Mouse (Mus musculus): ENCODE data around the gene Atat1. TPM values are rescaled to one million over a fixed set of nuclear protein-coding genes. Genes with fewer than 3 reads are reported as not detected.
"Not testable (repeated sequence)": the region's sequence is repeated elsewhere in the genome, so short reads cannot be mapped to it uniquely, and the experiment has no call there.

The Atat1 gene
- polyA plus RNA-seq (2015; fragmentation: Nextera tagmentation; extraction: Ambion mirVana), result 9.3 and 9.9 TPM in 2 replicates

- peak within 1 kb of the TSS; percentile 71 for H3K4me3 ChIP-seq (replicated peaks)
- peak within 1 kb of the TSS; percentile 73 for H3K9ac ChIP-seq
- peak within 1 kb of the TSS; percentile 79 for H3K27ac ChIP-seq
- H3K4me1 ChIP-seq (replicated peaks), result peaks cover 46% of the 10 kb centered on the region
- peaks cover 57% of the 10 kb centered on the region for H3K36me3 ChIP-seq
- ATAC-seq (ENCODE audit: low read depth) (peak; percentile 81), DNase-seq (peak; percentile 90)
- no peaks in the 10 kb centered on the region for H3K9me3 ChIP-seq (replicated peaks)
- no peaks in the 10 kb centered on the region for H3K27me3 ChIP-seq
- peak within 1 kb of the TSS; percentile 84 for H3K4me2 ChIP-seq
- 2% methylated on average over 25 of the region's 25 CpGs for WGBS (ENCODE audit: insufficient replicate concordance)
Observed at GRCm38 (mm10) chr17:35909919-35910369, at the start of gene Atat1. TSS of gene Atat1 (minus strand) at chr17:35910075.

- H3K27me3 ChIP-seq, result no peaks in the 10 kb centered on the region
- ATAC-seq (ENCODE audit: low read depth) (no peak), DNase-seq (no peak)
- H3K4me3 ChIP-seq (replicated peaks), result no peak overlapping the region
- 90% methylated on average over 15 of the region's 15 CpGs for WGBS (ENCODE audit: insufficient replicate concordance)
- H3K9ac ChIP-seq, result no peak overlapping the region
- H3K4me1 ChIP-seq (replicated peaks), result peaks cover 3% of the 10 kb centered on the region; the same call in 1 of the 2 replicates
- H3K27ac ChIP-seq, result no peak overlapping the region
- no peak overlapping the region for H3K4me2 ChIP-seq
- peaks cover 86% of the 10 kb centered on the region for H3K36me3 ChIP-seq
- H3K9me3 ChIP-seq (replicated peaks), result no peaks in the 10 kb centered on the region
Observed at GRCm38 (mm10) chr17:35958533-35959223, 48.8 kb upstream of the Atat1 start.

GRCm38 (mm10) chr17:35954665-35955064 lies 44.8 kb upstream of the Atat1 start:
- Histone ChIP-seq H3K4me3 (replicated peaks) (no peak overlapping the region), H3K9me3 (replicated peaks) (no peaks in the 10 kb centered on the region), H3K4me1 (replicated peaks) (no peaks in the 10 kb centered on the region), H3K27me3 (no peaks in the 10 kb centered on the region), H3K9ac (no peak overlapping the region), H3K27ac (no peak overlapping the region), H3K36me3 (peaks cover 46% of the 10 kb centered on the region), H3K4me2 (no peak overlapping the region)
- no peak for DNase-seq
- WGBS (ENCODE audit: insufficient replicate concordance), result 68% methylated on average over 8 of the region's 8 CpGs
- no peak for ATAC-seq (ENCODE audit: low read depth)

- ATAC-seq (ENCODE audit: low read depth); H3K27ac ChIP-seq: not testable (repeated sequence)
- WGBS (ENCODE audit: insufficient replicate concordance), result 60% methylated on average over 2 of the region's 3 CpGs
Observed at GRCm38 (mm10) chr17:35952559-35952958, 42.7 kb upstream of the Atat1 start.

GRCm38 (mm10) chr17:35950946-35951345 lies 41.1 kb upstream of the Atat1 start:
- H3K36me3 ChIP-seq; H3K4me3 ChIP-seq (replicated peaks); H3K27ac ChIP-seq; ATAC-seq (ENCODE audit: low read depth); H3K9ac ChIP-seq; H3K4me2 ChIP-seq; H3K4me1 ChIP-seq (replicated peaks); H3K9me3 ChIP-seq (replicated peaks); H3K27me3 ChIP-seq; DNase-seq: not testable (repeated sequence)

More at GRCm38 (mm10) chr17:35952559-35952958, 42.7 kb upstream of the Atat1 start:
- H3K9ac ChIP-seq; H3K4me3 ChIP-seq (replicated peaks); H3K9me3 ChIP-seq (replicated peaks); H3K4me1 ChIP-seq (replicated peaks); H3K4me2 ChIP-seq; DNase-seq; H3K27me3 ChIP-seq: not testable (repeated sequence)
- H3K36me3 ChIP-seq, result peaks cover 25% of the 10 kb centered on the region

GRCm38 (mm10) chr17:35939941-35940340 lies 30.1 kb upstream of the Atat1 start:
- no peak for ATAC-seq (ENCODE audit: low read depth)
- no peak overlapping the region for H3K4me3 ChIP-seq (replicated peaks)
- H3K9ac ChIP-seq, result no peak overlapping the region
- H3K27ac ChIP-seq, result no peak overlapping the region
- H3K4me2 ChIP-seq, result no peak overlapping the region
- no peaks in the 10 kb centered on the region for H3K27me3 ChIP-seq
- no peaks in the 10 kb centered on the region for H3K4me1 ChIP-seq (replicated peaks)
- H3K36me3 ChIP-seq, result no peaks in the 10 kb centered on the region
- 49% methylated on average over 1 of the region's 1 CpGs for WGBS (ENCODE audit: insufficient replicate concordance)
- DNase-seq, result no peak
- H3K9me3 ChIP-seq (replicated peaks), result no peaks in the 10 kb centered on the region

- no peak overlapping the region for H3K27ac ChIP-seq
- no peaks in the 10 kb centered on the region for H3K27me3 ChIP-seq
Observed at GRCm38 (mm10) chr17:35939108-35939507, 29.2 kb upstream of the Atat1 start.

GRCm38 (mm10) chr17:35937700-35938348 lies 27.9 kb upstream of the Atat1 start:
- H3K27ac ChIP-seq, result no peak overlapping the region
- no peaks in the 10 kb centered on the region for H3K27me3 ChIP-seq
- 18% methylated on average over 2 of the region's 2 CpGs for WGBS (ENCODE audit: insufficient replicate concordance)
- H3K9me3 ChIP-seq (replicated peaks), result no peaks in the 10 kb centered on the region
- H3K4me2 ChIP-seq, result no peak overlapping the region
- H3K4me1 ChIP-seq (replicated peaks), result no peaks in the 10 kb centered on the region
- 0 out of 2 replicates have a peak, but pooled peaks have one; percentile 55 for ATAC-seq (ENCODE audit: low read depth)
- H3K36me3 ChIP-seq, result no peaks in the 10 kb centered on the region
- peak; percentile 26 for DNase-seq
- H3K4me3 ChIP-seq (replicated peaks), result no peak overlapping the region
- no peak overlapping the region for H3K9ac ChIP-seq

More at GRCm38 (mm10) chr17:35939108-35939507, 29.2 kb upstream of the Atat1 start:
- H3K9me3 ChIP-seq (replicated peaks), result no peaks in the 10 kb centered on the region
- no peaks in the 10 kb centered on the region for H3K4me1 ChIP-seq (replicated peaks)
- no peaks in the 10 kb centered on the region for H3K36me3 ChIP-seq
- DNase-seq (no peak), ATAC-seq (ENCODE audit: low read depth) (no peak)
- WGBS (ENCODE audit: insufficient replicate concordance), result 40% methylated on average over 2 of the region's 2 CpGs
- no peak overlapping the region for H3K9ac ChIP-seq
- H3K4me3 ChIP-seq (replicated peaks), result no peak overlapping the region
- H3K4me2 ChIP-seq, result no peak overlapping the region

GRCm38 (mm10) chr17:35935763-35936162 lies 25.9 kb upstream of the Atat1 start:
- H3K9me3 ChIP-seq (replicated peaks); H3K27me3 ChIP-seq; ATAC-seq (ENCODE audit: low read depth); H3K9ac ChIP-seq; H3K4me1 ChIP-seq (replicated peaks); DNase-seq; H3K4me2 ChIP-seq; H3K27ac ChIP-seq; H3K4me3 ChIP-seq (replicated peaks): not testable (repeated sequence)
- WGBS (ENCODE audit: insufficient replicate concordance), result 82% methylated on average over 14 of the region's 14 CpGs
- H3K36me3 ChIP-seq, result peaks cover 16% of the 10 kb centered on the region

GRCm38 (mm10) chr17:35932608-35933007 lies 22.7 kb upstream of the Atat1 start:
- Histone ChIP-seq H3K9ac (no peak overlapping the region), H3K27me3 (no peaks in the 10 kb centered on the region), H3K36me3 (peaks cover 47% of the 10 kb centered on the region), H3K4me1 (replicated peaks) (peaks cover 19% of the 10 kb centered on the region), H3K4me2 (no peak overlapping the region), H3K9me3 (replicated peaks) (no peaks in the 10 kb centered on the region), H3K27ac (no peak overlapping the region), H3K4me3 (replicated peaks) (no peak overlapping the region)
- DNase-seq, result no peak
- ATAC-seq (ENCODE audit: low read depth), result no peak
- WGBS (ENCODE audit: insufficient replicate concordance), result 86% methylated on average over 4 of the region's 4 CpGs

- DNase-seq (no peak), ATAC-seq (ENCODE audit: low read depth) (no peak)
- no peak overlapping the region for H3K9ac ChIP-seq
- peaks cover 38% of the 10 kb centered on the region for H3K4me1 ChIP-seq (replicated peaks)
- H3K27ac ChIP-seq, result no peak overlapping the region
- 91% methylated on average over 12 of the region's 12 CpGs for WGBS (ENCODE audit: insufficient replicate concordance)
- peaks cover 66% of the 10 kb centered on the region for H3K36me3 ChIP-seq
- no peaks in the 10 kb centered on the region for H3K9me3 ChIP-seq (replicated peaks)
- H3K27me3 ChIP-seq, result no peaks in the 10 kb centered on the region
- no peak overlapping the region for H3K4me3 ChIP-seq (replicated peaks)
- H3K4me2 ChIP-seq, result no peak overlapping the region
Observed at GRCm38 (mm10) chr17:35930627-35931026, 20.8 kb upstream of the Atat1 start.

All from liver, embryonic 13.5 days (tissue).